Mouse (Mus musculus) kidney, adult 18-20 months (tissue): ENCODE results near the gene Aldh1a7.
"Not testable (repeated sequence)": the region's sequence is repeated elsewhere in the genome, so short reads cannot be mapped to it uniquely, and the experiment has no call there.

ENCODE experiments used
- DNase-seq: peaks from one replicate; pipeline ENCODE4 v3.0.0; 2021

Gene Aldh1a7

DNA sequence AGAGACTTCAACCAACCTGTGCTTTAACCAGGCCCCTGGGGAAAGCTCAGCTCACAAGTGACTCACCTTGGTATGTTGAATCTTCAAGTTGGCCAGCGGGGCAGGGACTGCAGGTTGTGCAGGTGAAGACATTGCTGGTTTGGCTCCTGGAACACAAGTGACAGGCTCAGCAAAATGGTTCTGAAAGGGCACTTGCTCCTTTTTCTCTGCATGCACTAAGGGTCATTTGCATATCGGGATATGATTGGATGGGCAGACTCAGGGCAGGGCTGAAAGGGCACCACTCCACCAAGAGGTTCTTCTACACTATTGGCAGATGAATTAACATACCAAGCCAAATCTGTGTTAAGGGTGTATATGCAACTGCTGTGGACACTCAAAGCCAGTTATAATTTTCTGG is at the start of gene Aldh1a7:
TSS of gene Aldh1a7 (minus strand) at position 182 of the 400 bp plus-strand sequence.
- DNase-seq: peak; percentile 28

DNA sequence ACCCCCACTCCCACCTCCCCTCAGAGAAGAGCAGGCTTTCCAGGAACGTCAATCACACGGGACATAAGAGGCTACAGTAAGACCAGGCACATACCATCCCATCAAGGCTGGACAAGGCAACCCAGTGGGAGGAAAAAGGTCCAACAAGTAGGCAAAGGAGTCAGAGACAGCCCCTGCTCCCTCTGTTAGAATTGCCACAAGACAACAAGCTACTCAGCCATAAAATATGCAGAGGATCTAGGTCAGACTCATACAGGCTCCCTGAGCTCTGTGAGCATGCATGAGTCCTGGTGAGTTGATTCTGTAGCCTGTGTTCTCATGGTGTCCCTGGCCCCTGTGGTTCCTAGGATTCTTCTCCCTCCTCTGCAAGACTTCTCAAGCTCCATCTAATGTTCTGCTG is 48.3 kb upstream of the Aldh1a7 start:
- no peak for DNase-seq

DNA sequence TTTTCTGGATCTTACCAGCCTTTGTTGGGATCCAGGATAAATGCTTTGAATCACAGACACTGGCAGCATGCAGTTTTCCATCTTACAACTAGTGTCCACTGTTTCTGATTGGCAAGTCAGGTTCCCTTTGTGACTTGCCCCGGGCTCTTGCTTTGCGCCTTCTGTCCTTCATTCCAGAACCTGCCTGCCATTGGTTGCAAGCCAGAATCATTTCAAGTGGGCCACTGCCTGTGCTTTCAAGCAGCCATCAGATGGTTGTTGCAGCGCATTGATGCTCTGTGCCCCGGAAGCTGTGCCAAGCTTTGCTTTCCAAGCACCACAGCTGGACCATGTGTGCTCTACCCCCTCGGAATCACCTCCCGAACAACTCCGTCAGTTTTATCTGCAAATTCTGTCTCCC is 46.6 kb upstream of the Aldh1a7 start:
- no peak for DNase-seq

DNA sequence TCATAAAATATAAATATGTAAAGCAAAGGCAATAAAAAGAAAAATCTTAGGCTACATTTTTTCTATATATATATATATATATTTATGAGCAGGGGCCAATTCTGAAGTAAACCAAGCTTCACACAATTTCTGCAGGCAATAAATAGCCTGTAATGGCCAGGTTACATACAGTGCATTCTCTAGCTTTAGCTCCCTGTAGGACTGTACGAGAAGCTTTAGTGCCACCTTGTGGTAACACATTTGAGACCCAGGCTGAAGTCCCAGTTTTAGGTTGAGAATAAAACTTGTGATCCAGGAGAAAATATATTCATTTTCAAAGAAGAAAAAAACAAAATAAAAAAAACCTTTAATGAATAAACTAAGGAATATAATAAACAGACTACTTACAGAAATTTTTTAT is 36.9 kb upstream of the Aldh1a7 start:
- peak; percentile 4 for DNase-seq

GRCm38 (mm10) chr19:20761675-20762426 is 34.5 kb upstream of the Aldh1a7 start:
- DNase-seq: no peak

DNA sequence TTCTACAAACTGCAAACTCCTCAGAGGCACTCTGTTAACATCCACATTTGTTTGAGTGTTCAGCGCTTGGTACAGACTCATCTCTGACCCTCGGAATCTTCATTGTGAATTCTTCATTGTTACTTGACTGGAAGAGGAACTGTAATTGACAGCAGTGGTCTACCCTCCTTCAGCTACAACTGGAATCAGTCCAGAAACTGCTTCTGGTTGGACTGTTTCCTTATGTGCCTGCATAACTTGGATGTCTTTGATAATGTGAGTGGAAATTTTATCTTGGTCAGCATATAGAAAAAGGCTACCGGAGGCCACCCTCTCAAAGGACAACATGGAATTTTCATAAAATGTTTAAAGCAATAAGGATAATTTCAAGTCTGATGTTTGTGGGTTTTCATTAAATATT is 33.8 kb upstream of the Aldh1a7 start:
- no peak for DNase-seq

GRCm38 (mm10) chr19:20744630-20745029 is 17.3 kb upstream of the Aldh1a7 start:
- DNase-seq: no peak

GRCm38 (mm10) chr19:20728278-20728677 is 916 bp upstream of the Aldh1a7 start:
- DNase-seq: no peak

GRCm38 (mm10) chr19:20722913-20723312 is 4.4 kb downstream of the Aldh1a7 start:
- DNase-seq: no peak

GRCm38 (mm10) chr19:20720298-20720697 is 7.1 kb downstream of the Aldh1a7 start:
- DNase-seq: no peak

DNA sequence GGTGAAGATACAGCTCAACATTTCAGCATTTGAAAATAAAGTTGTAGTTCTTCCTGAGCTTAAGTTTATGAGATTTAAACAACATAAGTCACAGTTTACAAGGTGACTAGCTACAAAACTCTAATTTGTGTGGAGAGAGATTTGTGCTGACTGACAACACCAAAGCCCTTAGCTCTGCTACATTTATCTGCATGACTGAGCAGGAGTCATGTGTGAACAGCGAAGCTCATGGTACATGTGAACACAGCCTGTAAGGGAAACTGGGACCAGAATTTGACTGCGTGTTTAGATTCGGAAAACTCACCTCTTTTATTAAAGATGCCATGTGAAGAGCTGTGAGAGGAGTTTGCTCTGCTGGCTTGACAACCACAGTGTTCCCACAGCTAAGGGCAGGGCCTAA is 11.7 kb downstream of the Aldh1a7 start:
- peak; percentile 5 for DNase-seq

DNA sequence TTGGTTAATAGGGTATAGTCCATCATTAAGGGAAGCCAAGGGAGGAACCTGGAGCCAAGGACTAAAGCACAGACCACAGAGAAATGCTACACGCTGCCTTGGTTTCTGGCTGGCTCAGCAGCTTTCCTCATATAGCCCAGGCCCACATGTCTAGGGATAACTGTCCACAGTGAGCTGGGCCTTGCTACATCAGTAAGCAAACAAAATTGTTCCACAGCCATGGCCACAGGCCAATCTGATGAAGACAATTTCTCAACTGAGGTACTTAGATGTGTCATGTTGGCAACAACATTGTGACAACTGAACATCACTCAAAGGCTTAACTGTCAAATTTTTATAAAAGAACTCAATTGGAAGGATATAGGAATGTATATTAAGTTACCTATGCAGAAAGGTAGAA is 12.3 kb downstream of the Aldh1a7 start:
- no peak for DNase-seq

DNA sequence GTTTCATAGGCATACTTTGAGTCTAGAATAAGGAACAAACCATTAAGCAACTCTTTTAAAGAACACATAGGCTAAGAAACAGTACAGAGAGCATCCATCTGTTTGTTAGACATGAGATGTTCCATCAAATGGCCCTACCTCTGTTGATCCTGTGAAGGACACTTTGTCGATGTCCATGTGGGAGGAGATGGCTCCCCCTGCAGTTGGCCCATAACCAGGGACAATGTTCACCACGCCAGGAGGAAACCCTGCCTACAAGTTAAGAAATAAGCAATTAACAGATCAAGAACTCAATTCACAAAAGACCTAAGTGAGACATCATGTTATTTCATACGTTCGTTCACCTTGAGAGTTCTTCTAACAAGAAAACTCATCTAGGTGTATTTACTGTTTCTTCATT is 12.8 kb downstream of the Aldh1a7 start:
- no peak for DNase-seq

DNA sequence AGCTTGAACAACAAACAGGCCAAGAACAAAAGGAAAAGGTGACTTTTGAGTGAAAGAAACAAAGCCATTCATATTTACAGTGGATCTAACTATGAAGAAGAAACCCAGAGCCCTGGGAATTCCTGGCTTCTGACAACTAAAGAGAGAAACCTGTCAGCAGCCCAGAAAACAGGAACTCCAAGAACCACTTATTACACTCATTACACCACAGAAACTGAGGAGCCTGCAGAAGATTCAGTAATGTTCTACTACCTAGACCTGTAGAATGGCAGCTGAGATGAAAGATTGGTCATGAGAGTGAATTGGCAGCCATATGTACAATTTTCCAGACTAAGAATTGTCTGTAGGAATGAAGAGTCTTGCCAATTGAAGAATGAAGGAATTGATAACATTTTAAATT is 20.2 kb downstream of the Aldh1a7 start:
- DNase-seq: no peak

DNA sequence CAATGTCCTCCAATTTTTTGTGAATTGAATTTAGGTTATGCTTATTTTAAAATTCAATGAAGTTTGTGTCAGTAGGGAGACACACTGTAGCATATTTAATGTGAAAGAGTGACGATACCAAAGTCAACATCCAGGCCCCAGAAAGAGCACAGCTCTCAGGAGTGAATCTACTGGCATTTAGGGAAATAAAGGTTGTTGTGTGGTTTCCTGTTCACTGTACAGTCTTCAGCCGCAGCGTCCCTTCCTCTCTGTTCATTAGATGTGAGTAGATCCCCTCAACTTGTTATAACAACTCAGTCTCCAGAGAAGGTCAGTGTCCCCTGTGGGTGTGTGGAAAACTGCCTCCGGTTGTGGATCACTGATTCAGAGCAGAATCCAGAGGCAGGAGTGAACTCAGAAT is 20.6 kb downstream of the Aldh1a7 start:
- DNase-seq: no peak

DNA sequence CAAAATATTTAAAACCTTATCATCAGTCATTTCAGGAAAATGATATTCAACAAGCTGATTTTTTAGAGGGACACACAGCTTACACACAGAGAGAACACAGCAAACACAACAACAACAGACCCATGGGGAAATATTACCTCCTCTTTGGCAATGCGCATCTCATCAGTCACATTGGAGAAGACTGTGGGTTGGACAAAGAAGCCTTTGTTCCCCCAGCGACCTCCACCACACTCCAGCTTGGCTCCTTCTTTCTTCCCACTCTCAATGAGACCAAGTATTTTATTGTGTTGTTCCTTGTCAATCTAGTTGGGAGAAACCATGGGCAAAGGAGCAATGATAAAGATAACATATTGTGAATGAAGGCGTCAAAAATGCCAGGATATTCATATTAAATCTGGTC is 25.3 kb downstream of the Aldh1a7 start:
- DNase-seq: no peak

DNA sequence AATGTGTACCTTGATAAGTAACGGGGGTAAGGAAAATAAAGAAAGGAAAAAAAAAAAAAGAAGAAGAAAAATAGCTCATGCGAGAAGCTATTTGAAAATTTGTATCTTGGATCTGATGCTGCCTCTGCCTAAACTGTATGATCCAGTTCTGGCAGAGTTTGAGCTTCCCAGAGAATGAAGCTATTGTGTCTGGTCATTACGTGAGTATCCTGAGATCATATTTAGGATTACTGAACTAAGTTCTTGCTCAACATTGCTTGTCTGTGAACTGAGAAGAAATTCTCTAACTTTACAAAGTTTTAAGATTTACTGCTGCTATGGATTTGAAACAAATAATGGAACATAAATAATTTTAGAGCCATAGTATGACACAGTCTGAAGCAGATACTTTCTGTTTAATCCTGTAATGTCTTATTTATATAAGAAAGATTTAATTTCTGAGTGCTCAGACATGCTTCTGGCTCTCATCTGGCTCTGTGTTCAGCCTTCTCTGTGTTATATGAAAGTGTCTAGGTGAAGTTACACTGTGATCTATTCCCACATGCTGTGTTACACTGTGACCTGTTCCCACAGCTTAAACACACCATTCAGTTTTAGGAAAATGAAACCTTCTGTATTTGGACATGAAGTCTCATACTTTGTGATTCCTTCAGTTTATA is 49.5 kb downstream of the Aldh1a7 start:
- no peak for DNase-seq

- peak; percentile 13 for DNase-seq
Observed at GRCm38 (mm10) chr19:20654141-20654873, 73.1 kb downstream of the Aldh1a7 start.

DNA sequence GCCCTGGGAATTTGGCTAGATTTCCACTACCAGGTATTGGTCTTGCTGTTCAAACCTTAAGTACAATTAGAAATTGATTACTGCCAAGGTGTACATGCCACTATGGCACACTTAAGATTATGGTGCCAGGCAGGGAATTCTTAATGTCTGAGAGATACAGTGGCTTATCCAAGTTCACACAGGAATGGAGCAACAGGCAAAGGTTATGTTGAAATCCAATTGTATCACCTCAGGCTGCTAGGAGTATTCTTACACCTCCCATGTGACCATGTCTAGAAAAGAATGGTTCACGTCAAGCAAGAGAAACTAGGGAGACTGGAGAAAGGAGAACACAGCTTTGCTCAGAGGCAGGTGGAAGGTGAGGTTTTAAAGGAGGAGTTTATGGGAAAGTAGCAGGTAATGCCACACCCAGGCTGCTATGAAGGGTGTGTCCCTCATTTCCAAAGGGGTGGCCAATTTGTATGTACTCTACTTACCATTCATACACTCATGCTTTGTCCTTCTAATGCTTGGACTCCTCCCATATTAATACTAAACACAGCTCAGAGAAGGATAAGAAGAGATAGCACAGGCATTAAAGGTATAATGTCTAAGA is 74.2 kb downstream of the Aldh1a7 start:
- no peak for DNase-seq

GRCm38 (mm10) chr19:20650008-20650407 is 77.4 kb downstream of the Aldh1a7 start:
- no peak for DNase-seq

- not testable (repeated sequence) for DNase-seq
Observed at GRCm38 (mm10) chr19:20647496-20647895, 79.9 kb downstream of the Aldh1a7 start.

DNA sequence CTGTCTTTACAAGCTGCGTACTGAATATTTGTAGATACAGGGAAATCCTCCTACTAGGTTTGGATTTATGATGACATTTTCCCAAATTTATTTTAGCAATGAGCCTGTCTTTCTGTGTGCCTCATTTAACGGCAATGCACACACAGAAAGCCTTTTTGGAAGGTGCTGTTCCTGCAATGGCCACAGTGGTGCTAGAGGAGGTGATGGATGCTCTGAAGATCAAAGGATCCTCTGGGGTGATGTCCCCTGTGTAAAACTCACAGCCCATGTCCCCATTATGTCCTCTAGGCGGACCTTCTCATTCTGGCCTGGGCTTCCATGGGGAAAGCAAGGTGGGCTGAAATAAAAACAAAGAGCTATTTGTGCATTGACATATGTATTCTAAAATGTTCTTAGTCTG is 83.0 kb downstream of the Aldh1a7 start:
- no peak for DNase-seq
